Mouse (Mus musculus): ENCODE results near the gene Pqlc2.

The Pqlc2 gene

DNA sequence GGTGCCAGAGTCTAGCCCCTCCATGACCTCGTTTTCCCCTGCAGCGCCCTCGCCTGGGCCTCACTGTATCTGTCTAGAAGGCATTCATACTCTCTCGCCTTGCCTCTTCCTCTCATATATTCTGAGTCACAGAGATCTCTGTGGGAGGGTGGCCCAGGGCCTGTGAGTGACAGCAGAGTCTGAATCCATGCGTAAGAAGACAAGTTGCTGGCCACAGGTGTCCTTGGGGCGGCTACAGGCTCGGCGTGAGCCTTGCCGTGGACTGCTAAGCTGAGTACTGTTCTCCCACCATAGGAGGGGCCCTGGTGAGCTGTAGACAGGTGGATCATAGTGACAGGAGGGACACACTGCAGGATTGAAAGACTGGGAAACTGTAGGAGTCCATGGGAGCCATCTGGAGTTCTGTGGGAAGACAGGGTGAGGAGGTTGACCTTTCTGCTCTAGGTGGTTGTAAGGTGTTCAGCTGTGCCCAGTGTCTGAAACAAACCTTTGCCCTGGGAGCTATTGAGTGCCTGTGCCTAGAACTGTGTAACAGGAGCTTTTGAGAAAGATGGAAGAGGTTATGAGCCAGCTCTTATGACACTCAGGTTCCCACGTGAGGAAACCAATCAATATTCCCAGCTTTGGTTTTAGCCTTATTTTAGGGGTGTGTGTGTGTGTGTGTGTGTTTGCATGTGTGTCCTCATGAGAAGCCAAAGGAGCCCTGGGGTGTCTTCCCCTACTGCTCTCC, 37.4 kb downstream of the Pqlc2 start:
- in situ Hi-C loops (cut with MboI; ENCODE audit: low pct_unique_long_range_greater_than_20kb in 1 of 2, low sequenced_read_pairs in 2 of 2, unreplicated experiment in 1 of 2): no loop called here

- in situ Hi-C loops (cut with MboI; ENCODE audit: low pct_unique_long_range_greater_than_20kb in 1 of 2, low sequenced_read_pairs in 2 of 2, unreplicated experiment in 1 of 2): no loop called here
Observed at GRCm38 (mm10) chr4:139271562-139271961, 38.9 kb downstream of the Pqlc2 start.

GRCm38 (mm10) chr4:139270168-139270567, 40.3 kb downstream of the Pqlc2 start:
- in situ Hi-C loops (cut with MboI; ENCODE audit: low pct_unique_long_range_greater_than_20kb in 1 of 2, low sequenced_read_pairs in 2 of 2, unreplicated experiment in 1 of 2): no loop called here

- in situ Hi-C loops (cut with MboI; ENCODE audit: low pct_unique_long_range_greater_than_20kb in 1 of 2, low sequenced_read_pairs in 2 of 2, unreplicated experiment in 1 of 2): no loop called here
Observed at GRCm38 (mm10) chr4:139268242-139268641, 42.3 kb downstream of the Pqlc2 start.

GRCm38 (mm10) chr4:139267335-139267734, 43.2 kb downstream of the Pqlc2 start:
- in situ Hi-C loops (cut with MboI; ENCODE audit: low pct_unique_long_range_greater_than_20kb in 1 of 2, low sequenced_read_pairs in 2 of 2, unreplicated experiment in 1 of 2): no loop called here

- in situ Hi-C loops (cut with MboI; ENCODE audit: low pct_unique_long_range_greater_than_20kb in 1 of 2, low sequenced_read_pairs in 2 of 2, unreplicated experiment in 1 of 2): no loop called here
Observed at GRCm38 (mm10) chr4:139266500-139266865, 44.0 kb downstream of the Pqlc2 start.

DNA sequence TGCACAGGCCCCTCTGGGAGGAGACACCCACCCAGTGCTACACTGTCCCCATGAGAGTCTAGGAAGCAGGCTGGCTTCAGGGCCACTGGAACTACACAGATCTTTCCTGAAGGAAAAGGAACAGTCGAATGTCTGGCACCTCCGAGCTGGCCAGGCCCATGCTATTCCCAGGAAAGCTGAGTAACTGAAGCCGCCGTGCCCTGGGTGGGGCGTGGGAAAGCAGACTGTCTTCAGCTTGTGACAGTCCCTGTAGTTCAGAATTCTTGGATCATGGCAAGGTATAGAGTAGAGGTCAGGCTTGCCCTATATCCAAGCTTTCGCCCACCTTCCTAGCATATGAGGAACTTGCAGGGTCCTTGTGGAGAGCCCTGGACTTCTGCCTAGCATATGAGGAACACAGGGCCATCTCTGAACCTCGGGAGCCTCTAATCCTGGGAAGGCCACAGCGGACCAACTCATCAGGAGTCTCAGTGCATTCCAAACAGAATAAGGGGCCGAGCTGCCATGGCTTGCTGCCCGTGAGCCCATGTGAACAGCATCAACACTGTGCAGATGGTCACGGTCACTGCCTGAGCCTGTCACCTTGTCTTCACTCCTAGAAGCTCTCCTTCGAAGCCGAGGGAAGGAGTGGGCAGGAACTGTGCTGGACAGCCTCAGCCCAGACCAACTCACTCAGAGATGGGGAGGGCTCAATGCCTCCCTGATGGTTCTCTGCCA, 44.6 kb downstream of the Pqlc2 start:
- in situ Hi-C loops (cut with MboI; ENCODE audit: low pct_unique_long_range_greater_than_20kb in 1 of 2, low sequenced_read_pairs in 2 of 2, unreplicated experiment in 1 of 2): no loop called here

DNA sequence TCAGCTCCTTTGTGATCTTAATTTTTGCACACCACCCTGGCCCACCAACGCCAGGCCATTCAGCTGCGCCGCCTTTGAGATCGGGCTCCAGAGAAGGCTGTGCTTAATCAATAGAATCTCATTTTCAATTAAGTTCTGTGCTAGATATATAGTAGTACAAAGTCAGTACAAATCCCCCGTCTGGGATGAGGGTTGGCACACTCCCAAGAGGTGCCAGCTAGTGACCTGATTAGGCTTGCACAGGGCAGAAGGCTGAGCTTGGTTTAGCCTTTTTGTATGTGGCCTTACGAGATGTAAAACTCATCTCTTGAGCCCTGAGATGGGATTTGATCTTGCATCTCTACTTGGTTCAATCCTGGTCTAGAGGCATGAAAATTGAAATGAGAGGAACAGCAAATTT, 47.5 kb downstream of the Pqlc2 start:
- in situ Hi-C loops (cut with MboI; ENCODE audit: low pct_unique_long_range_greater_than_20kb in 1 of 2, low sequenced_read_pairs in 2 of 2, unreplicated experiment in 1 of 2): no loop called here

DNA sequence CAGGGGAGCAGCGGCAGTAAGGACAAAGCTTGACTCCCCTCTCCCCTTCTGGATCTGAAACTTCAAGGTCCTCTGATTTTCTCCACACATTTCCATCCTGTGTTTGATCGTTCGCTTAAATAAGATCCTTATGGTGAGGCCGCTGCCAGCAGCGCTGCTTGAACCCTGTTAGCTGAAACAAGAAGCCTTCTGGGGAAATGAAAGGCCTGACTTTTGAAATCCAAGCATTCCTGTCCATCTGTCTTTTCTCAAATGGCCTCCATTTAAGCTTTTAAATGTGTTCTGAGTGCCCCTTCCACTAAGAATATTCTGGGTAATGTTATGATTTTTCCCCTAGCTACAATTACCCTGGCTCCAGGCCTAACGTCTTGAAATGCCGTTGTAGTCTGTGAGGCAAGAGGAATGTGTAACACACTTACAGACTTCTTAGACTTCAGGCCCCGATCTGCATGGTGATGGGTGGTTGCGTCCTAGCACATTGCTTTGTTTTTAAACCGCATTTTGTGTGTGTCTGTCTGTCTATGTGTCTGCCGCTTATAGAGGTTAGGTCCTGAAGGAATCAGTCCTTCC, 51.1 kb downstream of the Pqlc2 start:
- in situ Hi-C loops (cut with MboI; ENCODE audit: low pct_unique_long_range_greater_than_20kb in 1 of 2, low sequenced_read_pairs in 2 of 2, unreplicated experiment in 1 of 2): no loop called here

DNA sequence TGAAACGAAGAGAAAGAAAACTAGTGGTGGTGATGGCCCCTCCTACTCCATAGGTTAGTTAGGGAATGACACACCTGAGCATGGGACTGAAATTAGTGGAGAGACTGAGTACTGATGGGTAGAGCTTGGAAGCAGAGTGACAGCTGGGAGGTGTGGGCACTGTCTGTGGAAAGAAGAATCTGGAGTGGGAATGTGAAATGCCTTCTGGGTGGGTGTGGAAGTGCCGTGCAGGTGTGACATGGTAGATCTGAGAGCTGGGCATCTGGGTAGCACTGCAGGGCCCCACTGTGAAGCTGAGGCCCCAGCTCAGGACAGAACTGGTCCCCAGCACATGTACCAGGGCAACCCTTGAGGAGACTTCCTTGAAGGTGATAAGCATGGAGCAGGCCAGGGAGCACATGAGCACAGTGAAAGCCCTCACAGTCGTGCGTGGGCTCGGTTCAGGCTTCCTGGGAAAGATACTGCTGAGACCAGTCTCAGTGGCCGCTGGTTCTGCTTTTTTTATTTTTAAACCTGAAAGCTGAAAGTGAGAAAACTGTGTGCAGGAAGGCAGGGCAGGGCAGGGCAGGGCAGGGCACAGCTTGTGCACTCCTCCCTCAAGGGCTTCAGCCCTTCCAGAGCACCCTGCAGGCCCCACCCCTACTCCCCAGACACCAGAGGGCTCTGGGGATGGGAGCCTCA, 51.7 kb downstream of the Pqlc2 start:
- in situ Hi-C loops (cut with MboI; ENCODE audit: low pct_unique_long_range_greater_than_20kb in 1 of 2, low sequenced_read_pairs in 2 of 2, unreplicated experiment in 1 of 2): no loop called here

- in situ Hi-C loops (cut with MboI; ENCODE audit: low pct_unique_long_range_greater_than_20kb in 1 of 2, low sequenced_read_pairs in 2 of 2, unreplicated experiment in 1 of 2): no loop called here
Observed at GRCm38 (mm10) chr4:139256708-139257107, 53.8 kb downstream of the Pqlc2 start.

DNA sequence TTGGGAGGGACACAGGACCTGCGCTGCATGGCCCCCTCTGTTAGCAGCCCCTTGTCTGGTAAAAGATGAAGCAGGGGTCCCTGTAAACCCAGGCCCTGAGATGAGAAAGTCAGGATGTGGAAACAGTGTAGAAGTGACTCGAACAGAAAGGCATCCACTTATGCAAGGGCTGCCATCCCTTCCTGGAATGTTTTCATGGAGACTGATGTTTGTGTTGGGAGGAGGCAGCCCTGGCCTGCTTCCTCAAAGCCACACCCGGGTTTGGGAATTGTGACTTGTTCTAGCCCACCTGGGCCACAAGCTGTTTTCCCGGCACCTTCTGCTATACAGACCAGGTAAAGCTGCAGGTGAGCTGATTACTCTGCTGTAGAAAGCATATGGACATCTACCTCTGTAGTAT, 54.4 kb downstream of the Pqlc2 start:
- in situ Hi-C loops (cut with MboI; ENCODE audit: low pct_unique_long_range_greater_than_20kb in 1 of 2, low sequenced_read_pairs in 2 of 2, unreplicated experiment in 1 of 2): no loop called here

DNA sequence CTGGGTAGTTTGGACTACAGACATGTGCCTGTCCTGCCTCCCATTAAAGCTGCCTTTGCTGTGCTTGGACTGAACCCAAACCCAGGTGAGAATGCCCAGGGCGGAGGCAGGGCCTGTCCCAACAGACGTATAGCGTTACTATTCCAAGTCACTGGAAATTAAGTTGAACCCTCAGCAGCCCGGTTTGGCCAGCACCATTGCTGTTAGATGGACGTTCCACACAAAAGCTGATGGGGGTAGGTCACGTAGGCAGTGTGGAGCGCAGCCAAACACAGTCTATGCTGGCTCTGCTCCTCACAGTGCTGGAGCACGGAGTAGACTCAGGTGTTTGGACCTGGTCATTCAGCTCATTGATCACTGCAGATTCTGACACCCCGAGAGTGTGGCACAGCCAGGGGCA, 57.3 kb downstream of the Pqlc2 start:
- in situ Hi-C loops (cut with MboI; ENCODE audit: low pct_unique_long_range_greater_than_20kb in 1 of 2, low sequenced_read_pairs in 2 of 2, unreplicated experiment in 1 of 2): no loop called here

DNA sequence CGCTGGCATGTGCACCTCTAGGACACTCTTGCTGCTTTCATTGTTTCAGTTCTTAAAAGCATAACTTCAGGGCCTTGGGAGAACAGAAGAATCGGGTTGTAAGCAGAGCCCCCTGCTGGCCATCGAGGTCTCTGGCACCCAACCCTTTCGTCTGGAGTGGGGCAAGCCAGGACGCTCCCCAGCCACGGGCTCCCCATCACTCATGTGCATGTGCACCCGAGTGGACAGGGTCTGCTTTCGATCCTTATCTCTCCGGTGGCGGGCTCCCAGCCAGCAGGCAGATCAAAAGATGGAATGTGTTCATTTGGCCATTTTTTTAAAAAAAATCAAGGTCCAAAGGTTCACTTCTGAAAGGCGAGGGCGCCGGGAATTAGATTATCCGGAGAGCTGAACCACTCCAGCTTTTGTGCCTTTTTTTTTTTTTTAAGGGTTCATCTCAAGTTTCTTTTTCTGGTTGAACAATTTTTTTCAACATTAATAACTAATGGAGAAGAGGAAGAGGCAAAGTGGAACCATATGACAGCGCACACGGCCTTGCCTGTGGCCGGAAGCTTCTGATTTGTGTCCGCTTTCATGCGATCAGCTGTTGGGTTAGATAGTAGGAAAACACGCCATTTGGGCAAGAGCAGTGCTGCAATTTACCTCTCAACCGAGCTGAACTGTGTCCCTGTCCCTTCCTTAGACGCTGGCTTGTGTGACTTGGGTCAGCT, 58.3 kb downstream of the Pqlc2 start:
- in situ Hi-C loops (cut with MboI; ENCODE audit: low pct_unique_long_range_greater_than_20kb in 1 of 2, low sequenced_read_pairs in 2 of 2, unreplicated experiment in 1 of 2): no loop called here

GRCm38 (mm10) chr4:139250886-139251285, 59.6 kb downstream of the Pqlc2 start:
- in situ Hi-C loops (cut with MboI; ENCODE audit: low pct_unique_long_range_greater_than_20kb in 1 of 2, low sequenced_read_pairs in 2 of 2, unreplicated experiment in 1 of 2): no loop called here

- in situ Hi-C loops (cut with MboI; ENCODE audit: low pct_unique_long_range_greater_than_20kb in 1 of 2, low sequenced_read_pairs in 2 of 2, unreplicated experiment in 1 of 2): no loop called here
Observed at GRCm38 (mm10) chr4:139250043-139250442, 60.5 kb downstream of the Pqlc2 start.

- in situ Hi-C loops (cut with MboI; ENCODE audit: low pct_unique_long_range_greater_than_20kb in 1 of 2, low sequenced_read_pairs in 2 of 2, unreplicated experiment in 1 of 2): no loop called here
Observed at GRCm38 (mm10) chr4:139248736-139249135, 61.8 kb downstream of the Pqlc2 start.

- in situ Hi-C loops (cut with MboI; ENCODE audit: low pct_unique_long_range_greater_than_20kb in 1 of 2, low sequenced_read_pairs in 2 of 2, unreplicated experiment in 1 of 2): no loop called here
Observed at GRCm38 (mm10) chr4:139247966-139248365, 62.5 kb downstream of the Pqlc2 start.

All from mouse embryonic stem cell (cell line).